Mouse (Mus musculus) heart, postnatal 0 days (tissue): ENCODE measurements around the gene Bnc1. TPM values are rescaled to one million over a fixed set of nuclear protein-coding genes. Genes with fewer than 3 reads are reported as not detected.
A peak's percentile ranks its signal among the peaks of the same experiment; 100 is the strongest.

Experiments
- ATAC-seq: fragments of 200-750 bp; cut with Nextera tagmentation; 2 replicates; pipeline ENCODE4 v1.8.0; 2017; ENCODE audit warnings: low read depth, moderate number of reproducible peaks, moderate library complexity; ENCODE audit not compliant: insufficient read depth
- DNase-seq: peaks from one replicate; pipeline ENCODE4 v3.0.0-alpha.2; 2016; ENCODE audit warnings: low spot score
- H3K27ac ChIP-seq: fragments of 300-500 bp; sonication (generic); 2 replicates; pipeline ENCODE4 v1.5.1; 2014; ENCODE audit warnings: low read depth, mild to moderate bottlenecking
- H3K27me3 ChIP-seq: fragments of 300-500 bp; sonication (generic); 2 replicates; pipeline ENCODE4 v1.6.1; 2014; ENCODE audit warnings: low read length, mixed read lengths; ENCODE audit not compliant: control insufficient read depth, insufficient read depth
- H3K36me3 ChIP-seq: fragments of 300-500 bp; sonication (generic); replicated peaks from 2 replicates; pipeline ENCODE4 v1.6.1; 2014; ENCODE audit warnings: low read length, mixed read lengths; ENCODE audit not compliant: control insufficient read depth, insufficient read depth
- H3K4me1 ChIP-seq: fragments of 300-500 bp; sonication (generic); 2 replicates; pipeline ENCODE4 v1.6.1; 2014; ENCODE audit warnings: antibody characterized with exemption; ENCODE audit not compliant: control insufficient read depth, insufficient read depth
- H3K4me2 ChIP-seq: fragments of 300-500 bp; sonication (generic); 2 replicates; pipeline ENCODE4 v1.6.1; 2014; ENCODE audit warnings: low read depth, mild to moderate bottlenecking, low read length, moderate library complexity
- H3K4me3 ChIP-seq: fragments of 300-500 bp; sonication (generic); 2 replicates; pipeline ENCODE4 v1.5.1; 2014; ENCODE audit warnings: low read depth, low read length
- H3K9ac ChIP-seq: fragments of 300-500 bp; sonication (generic); replicated peaks from 2 replicates; pipeline ENCODE4 v1.6.1; 2014; ENCODE audit warnings: low read depth, low read length, mixed read lengths
- H3K9me3 ChIP-seq: fragments of 300-500 bp; sonication (generic); replicated peaks from 2 replicates; pipeline ENCODE4 v1.6.1; 2016; ENCODE audit warnings: low read length; ENCODE audit not compliant: control insufficient read depth
- CTCF ChIP-seq: IDR thresholded peaks from 2 replicates; pipeline ENCODE4 v1.5.1; 2016; ENCODE audit warnings: antibody characterized with exemption, control low read depth, low read depth
- EP300 ChIP-seq: IDR thresholded peaks from 2 replicates; pipeline ENCODE4 v1.6.1; 2016; ENCODE audit warnings: antibody characterized with exemption, low read depth
- WGBS: fragments of 180-500 bp; shearing (Covaris S2); extraction: QIAGEN DNeasy Blood & Tissue Kit; methylation state at CpG from one replicate; pipeline ENCODE4 v1.1.7; 2014; 5-methylcytosine and 5-hydroxymethylcytosine counted together
- polyA plus RNA-seq: library from polyadenylated mRNA; unstranded; fragments of >200 nt; fragmentation: Nextera tagmentation; extraction: Ambion mirVana; gene quantifications from 2 replicates; pipeline ENCODE4 v1.2.1, GENCODE M21; 2015
- total RNA-seq: library from RNA; depleted of rRNA; stranded (reverse); fragments of >200 nt; gene quantifications from 2 replicates; pipeline ENCODE4 v1.2.3, GENCODE M21; 2014; ENCODE audit warnings: low replicate concordance

Gene Bnc1
- total and polyA plus RNA-seq, 2 experiments from 2014 or later: 1.2 to 4.7 TPM

DNA sequence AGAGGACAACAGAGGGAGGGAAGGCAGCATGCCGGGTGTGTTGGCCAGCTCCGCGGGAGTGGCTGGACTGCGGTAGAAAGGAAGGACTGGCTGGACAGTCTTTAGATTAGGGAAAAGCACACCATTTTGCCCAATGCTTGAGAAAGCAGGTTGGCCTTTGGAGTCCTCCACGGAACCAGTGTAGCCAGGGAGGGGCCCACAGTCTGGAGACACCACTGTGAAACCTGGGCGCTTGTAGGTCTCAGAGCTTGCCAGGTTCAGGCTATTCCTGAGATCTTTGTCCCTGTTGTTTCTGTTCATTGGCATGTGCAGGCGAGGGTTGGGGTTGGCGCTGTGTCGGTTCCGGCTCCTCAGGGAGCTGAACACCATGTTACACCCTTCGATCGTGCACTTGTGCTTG lies 18.2 kb downstream of the Bnc1 start:
- 87% methylated on average over 12 of the region's 12 CpGs for WGBS
- TF ChIP-seq CTCF: no peak
- TF ChIP-seq EP300: no peak
- Histone ChIP-seq H3K4me1 (no peaks in the 10 kb centered on the region), H3K4me2 (no peak overlapping the region), H3K9me3 (no peaks in the 10 kb centered on the region), H3K9ac (no peak overlapping the region), H3K36me3 (no peaks in the 10 kb centered on the region), H3K27me3 (0 out of 2 replicates have a peak, but pooled peaks cover 4% of the 10 kb centered on the region), H3K4me3 (no peak overlapping the region), H3K27ac (no peak overlapping the region)
- no peak for ATAC-seq
- no peak for DNase-seq

GRCm38 (mm10) chr7:81973339-81973738 lies 18.8 kb downstream of the Bnc1 start:
- TF ChIP-seq CTCF (no peak), EP300 (no peak)
- Histone ChIP-seq H3K4me1 (no peaks in the 10 kb centered on the region), H3K4me2 (no peak overlapping the region), H3K27ac (no peak overlapping the region), H3K27me3 (0 out of 2 replicates have a peak, but pooled peaks cover 4% of the 10 kb centered on the region), H3K9ac (no peak overlapping the region), H3K9me3 (no peaks in the 10 kb centered on the region), H3K4me3 (no peak overlapping the region), H3K36me3 (no peaks in the 10 kb centered on the region)
- DNase-seq (no peak), ATAC-seq (no peak)
- WGBS: 85% methylated on average over 5 of the region's 5 CpGs

DNA sequence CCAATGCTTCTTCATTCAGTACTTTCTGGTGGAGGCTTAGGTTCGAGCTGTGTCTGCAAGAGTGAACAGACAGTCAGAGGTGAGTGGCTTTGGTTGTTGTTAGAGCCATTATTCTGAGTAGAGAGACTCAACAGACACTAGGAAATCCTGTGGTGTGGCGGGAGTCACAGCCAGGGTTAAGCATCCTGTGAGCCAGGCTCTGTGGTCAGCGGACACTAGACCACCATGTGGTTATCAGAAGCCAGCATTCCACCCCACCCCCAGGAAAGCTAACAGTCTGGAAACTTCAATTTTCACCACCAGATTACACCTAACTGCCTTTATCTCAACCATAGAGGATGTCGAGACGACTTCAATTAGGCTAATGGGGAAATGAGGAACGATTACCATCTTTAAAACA lies 23.1 kb downstream of the Bnc1 start:
- TF ChIP-seq CTCF: no peak
- TF ChIP-seq EP300: no peak
- Histone ChIP-seq H3K4me3 (no peak overlapping the region), H3K27ac (no peak overlapping the region), H3K4me2 (no peak overlapping the region), H3K27me3 (0 out of 2 replicates have a peak, but pooled peaks cover 4% of the 10 kb centered on the region), H3K4me1 (no peaks in the 10 kb centered on the region), H3K36me3 (no peaks in the 10 kb centered on the region), H3K9ac (no peak overlapping the region), H3K9me3 (no peaks in the 10 kb centered on the region)
- DNase-seq (no peak), ATAC-seq (no peak)
- 46% methylated on average over 6 of the region's 6 CpGs for WGBS

DNA sequence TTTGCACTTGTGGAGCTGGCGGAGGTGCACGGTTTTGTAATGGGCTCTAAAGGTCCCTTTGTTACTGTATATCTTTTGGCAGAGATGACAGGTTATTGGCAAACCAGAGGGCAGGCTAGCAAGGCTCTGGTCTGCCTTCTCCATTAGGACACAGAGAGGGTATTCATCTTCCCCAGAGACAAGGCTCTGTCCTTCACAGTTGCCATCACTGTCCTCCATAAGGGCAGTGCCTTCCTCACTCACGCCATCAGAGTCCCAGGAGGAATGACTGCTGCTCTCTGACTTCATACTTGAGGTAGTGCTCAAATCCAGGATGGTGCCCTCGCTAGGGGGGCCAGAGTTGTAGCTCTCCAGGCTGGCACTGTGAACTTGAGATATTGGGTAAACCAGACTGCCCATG lies 23.6 kb downstream of the Bnc1 start:
- Histone ChIP-seq H3K4me3 (no peak overlapping the region), H3K27ac (no peak overlapping the region), H3K36me3 (no peaks in the 10 kb centered on the region), H3K9ac (no peak overlapping the region), H3K4me2 (no peak overlapping the region), H3K9me3 (no peaks in the 10 kb centered on the region), H3K4me1 (no peaks in the 10 kb centered on the region), H3K27me3 (0 out of 2 replicates have a peak, but pooled peaks cover 4% of the 10 kb centered on the region)
- 71% methylated on average over 4 of the region's 4 CpGs for WGBS
- DNase-seq (no peak), ATAC-seq (no peak)
- TF ChIP-seq EP300: no peak
- TF ChIP-seq CTCF: no peak

DNA sequence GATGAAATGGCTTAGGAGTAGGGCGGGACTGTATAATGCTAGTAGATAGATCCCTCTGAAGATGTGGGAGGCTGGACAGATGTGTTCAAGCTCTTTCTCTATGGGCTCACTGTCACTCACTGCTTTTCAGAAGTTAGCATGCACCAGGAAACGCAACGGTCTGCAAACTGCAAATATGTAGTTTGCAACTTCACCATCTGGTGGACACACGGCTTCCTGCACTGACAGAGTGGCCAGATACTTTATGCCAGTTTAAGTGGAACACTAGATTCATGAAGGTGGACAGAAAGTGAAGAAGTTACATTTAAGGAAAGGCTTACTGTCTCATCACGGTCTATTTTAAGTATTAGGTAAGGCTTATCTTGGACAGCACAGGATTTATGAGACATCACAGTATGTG lies 25.9 kb downstream of the Bnc1 start:
- 72% methylated on average over 5 of the region's 5 CpGs for WGBS
- H3K36me3 ChIP-seq: no peaks in the 10 kb centered on the region
- H3K27ac ChIP-seq: no peak overlapping the region
- DNase-seq (no peak), ATAC-seq (no peak)
- H3K4me1 ChIP-seq: no peaks in the 10 kb centered on the region
- no peak overlapping the region for H3K4me2 ChIP-seq
- H3K9me3 ChIP-seq: no peaks in the 10 kb centered on the region
- no peak overlapping the region for H3K4me3 ChIP-seq
- H3K9ac ChIP-seq: no peak overlapping the region
- TF ChIP-seq EP300 (no peak), CTCF (no peak)
- no peaks in the 10 kb centered on the region for H3K27me3 ChIP-seq

DNA sequence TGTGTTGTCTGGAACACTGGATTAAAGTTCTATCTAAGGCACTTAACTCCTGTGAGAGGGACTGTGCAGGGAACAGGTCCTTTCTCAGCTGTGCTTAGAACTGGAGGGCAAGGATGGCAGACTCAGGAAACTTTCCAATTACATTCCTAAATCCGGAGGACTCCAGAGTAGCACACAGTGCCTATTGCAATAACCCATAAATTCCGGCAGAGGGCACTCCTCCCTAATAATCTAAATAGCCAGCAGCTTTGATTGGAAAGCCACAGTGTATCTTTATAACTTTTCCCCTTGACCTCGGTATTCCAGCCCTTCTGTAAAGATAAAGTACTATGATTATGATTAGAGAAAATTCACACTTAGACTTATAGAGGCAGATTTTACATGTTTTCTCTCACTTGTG lies 32.4 kb downstream of the Bnc1 start:
- Histone ChIP-seq H3K27me3 (0 out of 2 replicates have a peak, but pooled peaks cover 5% of the 10 kb centered on the region), H3K27ac (no peak overlapping the region), H3K36me3 (no peaks in the 10 kb centered on the region), H3K9me3 (no peaks in the 10 kb centered on the region), H3K4me1 (no peaks in the 10 kb centered on the region), H3K4me3 (no peak overlapping the region), H3K4me2 (no peak overlapping the region), H3K9ac (no peak overlapping the region)
- ATAC-seq (no peak), DNase-seq (peak; percentile 70)
- TF ChIP-seq EP300: no peak
- TF ChIP-seq CTCF: peak; percentile 80
- 3% methylated on average over 3 of the region's 3 CpGs for WGBS
